Mouse (Mus musculus) C2C12 (cell line): ENCODE measurements around the gene Mapk8ip3.

Experiments used
- CEBPB ChIP-seq: IDR thresholded peaks from one replicate; pipeline ENCODE4 v1.6.1; 2011; ENCODE audit warnings: low read depth, mild to moderate bottlenecking, control low read depth, moderate library complexity
- CTCF ChIP-seq: IDR thresholded peaks from one replicate; pipeline ENCODE4 v1.5.1; 2011; ENCODE audit not compliant: control insufficient read depth, insufficient read depth, insufficient read length
- FOSL1 ChIP-seq: IDR thresholded peaks from one replicate; pipeline ENCODE4 v1.8.0; 2011; ENCODE audit warnings: mild to moderate bottlenecking, low read length; ENCODE audit not compliant: poor library complexity, insufficient read depth, severe bottlenecking
- MAX ChIP-seq: IDR thresholded peaks from one replicate; pipeline ENCODE4 v1.6.1; 2011; ENCODE audit warnings: mild to moderate bottlenecking, control low read depth
- MYOD1 ChIP-seq: IDR thresholded peaks from one replicate; pipeline ENCODE4 v1.6.1; 2011; ENCODE audit warnings: low read depth; ENCODE audit not compliant: control insufficient read depth, insufficient read length
- USF1 ChIP-seq: IDR thresholded peaks from one replicate; pipeline ENCODE4 v1.6.1; 2011; ENCODE audit warnings: low read depth, mild to moderate bottlenecking, control low read depth, moderate library complexity

GRCm38 (mm10) chr17:24888862-24889261, 47.9 kb downstream of the Mapk8ip3 start:
- TF ChIP-seq FOSL1 (no peak), CTCF (no peak), MYOD1 (no peak), MAX (no peak), USF1 (no peak), CEBPB (no peak)
